Mouse (Mus musculus): ENCODE results near the gene Ccdc117.

DNA sequence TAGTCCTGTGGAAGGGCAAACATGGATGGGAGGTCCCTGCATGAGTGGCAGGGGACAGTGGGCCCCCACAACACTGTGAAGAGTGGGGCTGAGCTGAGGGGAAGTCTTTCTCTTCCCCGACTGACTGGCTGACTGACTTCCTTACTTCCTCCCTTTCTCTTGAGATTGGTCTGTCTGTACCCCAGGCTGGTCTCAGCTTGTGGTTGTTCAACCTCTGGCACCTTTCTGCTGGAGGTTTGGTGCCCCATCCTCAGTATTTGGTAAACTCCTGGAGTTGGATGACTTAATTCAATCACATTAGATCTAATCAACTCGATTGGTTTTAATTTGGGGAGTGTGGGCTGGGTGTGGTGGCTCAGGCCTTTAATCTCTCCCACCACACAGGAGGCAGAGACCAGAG is 24.5 kb upstream of the Ccdc117 start:
- TF ChIP-seq HCFC1 (IDR thresholded peaks at IDR 0.05; ENCODE audit: borderline replicate concordance, insufficient read depth, low read length) (no peak), ZC3H11A (IDR thresholded peaks at IDR 0.05; ENCODE audit: borderline replicate concordance, low read depth, low read length) (no peak)

All from ES-E14 (cell line).